Mouse (Mus musculus): ENCODE data around the gene Paqr4. TPM values are rescaled to one million over a fixed set of nuclear protein-coding genes. Genes with fewer than 3 reads are reported as not detected.

Gene Paqr4
- polyA plus RNA-seq, 1 experiment from 2014 or later, result 16.1 TPM

DNA sequence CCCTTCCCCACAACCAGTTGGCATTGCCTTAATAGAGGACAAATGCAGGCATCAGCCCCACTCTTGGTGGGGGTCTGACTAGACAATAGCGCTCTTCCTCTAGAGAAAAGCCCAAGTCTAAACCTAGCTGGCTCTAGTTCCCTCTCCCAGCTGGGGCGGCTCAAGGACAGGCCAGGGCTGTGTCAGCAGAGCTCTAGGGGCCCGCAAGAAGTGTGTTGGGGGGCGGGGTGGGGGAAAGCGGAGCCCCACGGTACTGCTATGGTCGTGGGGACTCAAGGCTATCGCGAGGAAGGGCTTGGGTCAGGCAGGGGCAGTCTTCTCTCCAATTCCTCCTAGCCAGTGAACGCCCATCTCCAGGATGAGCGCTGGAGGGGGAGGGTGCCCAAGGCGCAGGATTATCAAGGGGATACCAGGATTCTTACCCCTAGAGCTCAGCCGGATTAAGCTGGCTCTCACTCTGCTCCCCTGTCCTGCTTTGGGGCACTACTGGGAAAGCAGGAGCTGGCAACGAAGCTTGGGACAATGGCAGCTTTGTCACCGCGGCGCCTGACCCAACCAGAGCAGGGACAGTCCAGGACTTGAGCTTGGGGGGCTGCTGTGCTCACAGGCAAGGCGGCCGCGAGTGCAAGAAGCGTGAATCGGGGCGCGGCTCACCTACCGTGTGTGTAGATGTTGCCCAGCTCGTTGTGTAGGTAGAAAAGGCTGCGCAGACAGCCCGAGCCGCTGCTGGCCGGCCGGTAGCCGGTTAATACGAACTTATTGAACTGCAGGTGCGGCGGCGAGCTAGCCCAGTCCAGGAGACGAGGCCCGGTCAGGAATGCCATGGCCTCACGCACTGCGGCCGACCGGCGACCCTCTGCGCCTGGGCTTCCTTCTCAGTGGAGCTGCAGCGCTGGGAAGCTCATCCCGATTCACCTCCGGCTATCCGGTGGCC is 1.2 kb downstream of the Paqr4 start:
- Histone ChIP-seq H3K4me1 (peaks cover 29% of the 10 kb centered on the region), H3K4me3 (peak overlapping the region; percentile 67), H3K36me3 (peaks cover 23% of the 10 kb centered on the region), H3K4me2 (replicated peaks) (peak overlapping the region; percentile 98), H3K27ac (no peak overlapping the region), H3K9ac (peak overlapping the region; percentile 74), H3K9me3 (no peaks in the 10 kb centered on the region), H3K27me3 (peaks cover 80% of the 10 kb centered on the region)
- under 1% methylated on average over 48 of the region's 48 CpGs for WGBS
- peak; percentile 0; the same call in 1 of the 2 replicates for ATAC-seq (ENCODE audit: low FRiP score, low read depth)

DNA sequence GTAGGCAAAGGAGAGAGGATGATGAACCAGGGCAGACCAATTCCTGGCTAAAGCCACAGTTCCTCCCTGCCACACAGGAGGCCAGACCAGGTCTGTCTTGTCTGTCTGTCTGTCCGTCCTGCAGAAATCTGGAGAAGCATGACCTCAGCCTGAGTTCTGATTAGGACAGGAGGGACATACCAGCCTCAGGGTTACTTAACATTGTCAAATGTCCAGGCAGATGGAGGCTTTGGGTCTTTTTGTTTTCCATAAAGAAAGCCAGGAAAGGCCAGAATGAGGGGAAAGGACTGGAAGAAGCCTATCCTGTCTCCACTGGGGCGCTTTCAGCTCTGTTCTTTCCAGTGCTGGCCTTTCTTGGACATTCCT is 1.8 kb downstream of the Paqr4 start:
- H3K9ac ChIP-seq, result peak overlapping the region; percentile 74
- 47% methylated on average over 2 of the region's 2 CpGs for WGBS
- peaks cover 29% of the 10 kb centered on the region for H3K4me1 ChIP-seq

DNA sequence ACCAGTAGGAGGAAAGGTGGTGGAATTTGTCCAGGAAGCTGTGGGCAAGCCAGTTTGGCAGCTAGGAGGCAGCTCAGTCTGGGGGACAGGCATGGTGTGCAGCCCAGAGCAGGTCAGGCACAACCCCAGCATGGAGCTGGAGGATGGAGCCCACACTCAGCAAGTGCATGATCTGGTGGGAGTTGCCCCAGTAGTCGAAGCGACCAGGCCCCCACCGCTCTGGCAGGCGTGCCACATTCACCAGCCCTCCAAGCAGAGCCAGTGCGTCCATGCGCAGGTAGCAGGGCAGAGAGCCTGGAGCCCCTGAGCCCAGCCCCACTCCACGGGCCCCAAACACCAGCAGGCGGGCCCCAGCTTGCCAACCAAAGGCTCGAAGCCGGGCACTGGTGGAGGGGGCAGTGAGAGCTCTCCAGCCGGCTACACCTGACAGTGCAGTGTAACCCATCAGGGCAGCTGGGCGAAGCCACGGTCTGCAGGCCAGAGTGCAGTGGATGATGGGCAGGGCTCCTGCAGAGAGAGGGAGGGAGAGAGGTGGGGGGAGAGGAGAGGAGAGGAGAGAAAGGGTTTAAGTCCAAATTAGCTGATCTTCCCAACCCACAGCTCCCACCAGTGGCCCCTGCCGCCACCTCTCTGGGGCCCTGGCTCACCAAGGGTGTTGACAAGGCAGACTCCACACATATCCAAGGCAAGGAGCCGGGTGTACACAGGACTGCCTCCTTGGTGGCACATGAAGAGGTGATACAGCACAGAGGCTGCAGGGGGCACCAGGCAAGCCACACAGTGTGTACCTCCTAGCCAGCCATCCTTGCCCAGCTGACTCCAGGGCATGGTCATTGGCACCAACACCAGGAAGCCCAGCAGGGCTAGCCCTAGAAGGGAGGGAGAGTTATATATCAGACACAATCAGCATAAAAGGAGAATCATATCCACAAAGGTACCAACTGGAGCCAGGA is 2.9 kb downstream of the Paqr4 start:
- H3K9me3 ChIP-seq, result no peaks in the 10 kb centered on the region
- H3K9ac ChIP-seq, result peak overlapping the region; percentile 45; the same call in 1 of the 2 replicates
- no peak overlapping the region for H3K4me3 ChIP-seq
- ATAC-seq (ENCODE audit: low FRiP score, low read depth), result no peak
- WGBS, result 61% methylated on average over 15 of the region's 15 CpGs
- H3K36me3 ChIP-seq, result peaks cover 31% of the 10 kb centered on the region
- H3K4me1 ChIP-seq, result peaks cover 28% of the 10 kb centered on the region
- H3K27ac ChIP-seq, result no peak overlapping the region
- H3K4me2 ChIP-seq (replicated peaks), result peak overlapping the region; percentile 98; the same call in 1 of the 2 replicates
- peaks cover 63% of the 10 kb centered on the region for H3K27me3 ChIP-seq

More for the DNA sequence above, 1.8 kb downstream of the Paqr4 start:
- H3K27ac ChIP-seq, result no peak overlapping the region
- peaks cover 73% of the 10 kb centered on the region for H3K27me3 ChIP-seq
- no peaks in the 10 kb centered on the region for H3K9me3 ChIP-seq
- ATAC-seq (ENCODE audit: low FRiP score, low read depth), result no peak
- H3K36me3 ChIP-seq, result peaks cover 29% of the 10 kb centered on the region
- H3K4me2 ChIP-seq (replicated peaks), result peak overlapping the region; percentile 98
- H3K4me3 ChIP-seq, result peak overlapping the region; percentile 67

DNA sequence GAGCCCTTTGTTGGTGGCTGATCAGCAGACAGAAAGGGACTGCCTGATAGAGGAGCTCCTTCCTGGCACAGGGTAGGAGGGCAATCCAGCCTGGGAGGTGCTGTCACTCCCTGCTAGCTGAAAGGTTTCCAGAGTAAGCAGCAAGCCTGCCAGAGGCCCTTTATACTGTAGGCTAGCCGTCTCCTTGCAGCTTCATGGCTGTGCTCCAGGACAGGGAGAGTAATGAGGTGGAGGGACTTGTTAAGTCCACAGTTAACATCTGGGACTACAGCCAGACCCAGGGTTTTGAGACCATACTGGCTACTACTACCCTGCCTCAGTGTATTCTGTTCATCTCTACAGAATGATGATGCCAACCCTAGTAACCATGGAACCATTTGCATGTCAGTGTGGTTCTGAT is 6.3 kb downstream of the Paqr4 start:
- Histone ChIP-seq H3K9me3 (no peaks in the 10 kb centered on the region), H3K4me2 (replicated peaks) (no peak overlapping the region), H3K4me1 (peaks cover 8% of the 10 kb centered on the region), H3K4me3 (no peak overlapping the region), H3K36me3 (peaks cover 31% of the 10 kb centered on the region), H3K9ac (no peak overlapping the region), H3K27me3 (peaks cover 28% of the 10 kb centered on the region), H3K27ac (no peak overlapping the region)
- ATAC-seq (ENCODE audit: low FRiP score, low read depth), result no peak
- WGBS, result 68% methylated on average over 1 of the region's 1 CpGs

DNA sequence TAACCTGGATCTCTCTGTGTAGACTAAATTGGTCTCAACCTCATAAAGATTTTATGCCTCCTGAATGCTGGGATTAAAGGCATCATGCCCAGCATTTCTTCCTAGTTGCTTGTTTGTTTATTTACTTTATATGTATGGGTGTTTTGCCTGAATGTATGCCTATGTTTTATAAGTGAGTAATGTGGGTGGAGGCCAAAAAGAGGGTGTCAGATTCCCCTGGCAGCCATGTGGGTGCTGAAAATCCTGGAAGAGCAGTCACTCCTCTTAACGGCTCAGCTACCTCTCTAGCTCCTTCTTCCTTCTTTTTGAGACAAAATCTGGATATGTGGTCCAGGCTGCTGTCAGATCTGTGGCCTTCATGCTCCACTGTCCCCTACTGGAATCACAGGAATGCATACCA is 10.2 kb downstream of the Paqr4 start:
- 41% methylated on average over 1 of the region's 1 CpGs for WGBS
- ATAC-seq (ENCODE audit: low FRiP score, low read depth), result no peak
- peaks cover 16% of the 10 kb centered on the region for H3K36me3 ChIP-seq
- H3K27ac ChIP-seq, result no peak overlapping the region
- no peaks in the 10 kb centered on the region for H3K9me3 ChIP-seq
- H3K9ac ChIP-seq, result no peak overlapping the region
- H3K4me3 ChIP-seq, result no peak overlapping the region
- peaks cover 16% of the 10 kb centered on the region for H3K4me1 ChIP-seq
- H3K27me3 ChIP-seq, result no peaks in the 10 kb centered on the region
- no peak overlapping the region for H3K4me2 ChIP-seq (replicated peaks)

DNA sequence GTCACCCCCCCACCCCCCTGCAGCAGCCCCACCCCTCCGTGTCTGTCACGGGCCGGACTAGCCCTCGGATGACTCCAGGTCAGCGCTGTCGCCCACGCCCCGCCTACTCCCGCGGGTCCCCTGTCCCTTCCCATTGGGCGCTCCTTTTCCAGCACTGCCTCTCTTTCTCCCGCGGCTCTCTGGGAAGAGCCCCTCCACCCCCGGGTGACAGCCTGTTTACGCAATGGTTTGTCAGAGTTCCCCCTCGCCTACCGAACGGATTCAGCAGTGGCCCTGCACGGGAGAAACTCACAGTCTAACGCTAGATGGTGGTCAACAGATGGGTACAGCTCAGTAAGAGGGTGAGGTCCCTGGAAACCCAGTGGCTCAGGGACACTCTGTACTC is 13.9 kb downstream of the Paqr4 start:
- peak overlapping the region; percentile 80 for H3K4me2 ChIP-seq (replicated peaks)
- peak overlapping the region; percentile 73; the same call in 1 of the 2 replicates for H3K27ac ChIP-seq
- peak; percentile 77 for ATAC-seq (ENCODE audit: low FRiP score, low read depth)
- no peaks in the 10 kb centered on the region for H3K27me3 ChIP-seq
- WGBS, result under 1% methylated on average over 20 of the region's 20 CpGs
- H3K9ac ChIP-seq, result peak overlapping the region; percentile 76
- no peaks in the 10 kb centered on the region for H3K36me3 ChIP-seq
- H3K4me3 ChIP-seq, result peak overlapping the region; percentile 88
- H3K4me1 ChIP-seq, result peaks cover 17% of the 10 kb centered on the region
- no peaks in the 10 kb centered on the region for H3K9me3 ChIP-seq

DNA sequence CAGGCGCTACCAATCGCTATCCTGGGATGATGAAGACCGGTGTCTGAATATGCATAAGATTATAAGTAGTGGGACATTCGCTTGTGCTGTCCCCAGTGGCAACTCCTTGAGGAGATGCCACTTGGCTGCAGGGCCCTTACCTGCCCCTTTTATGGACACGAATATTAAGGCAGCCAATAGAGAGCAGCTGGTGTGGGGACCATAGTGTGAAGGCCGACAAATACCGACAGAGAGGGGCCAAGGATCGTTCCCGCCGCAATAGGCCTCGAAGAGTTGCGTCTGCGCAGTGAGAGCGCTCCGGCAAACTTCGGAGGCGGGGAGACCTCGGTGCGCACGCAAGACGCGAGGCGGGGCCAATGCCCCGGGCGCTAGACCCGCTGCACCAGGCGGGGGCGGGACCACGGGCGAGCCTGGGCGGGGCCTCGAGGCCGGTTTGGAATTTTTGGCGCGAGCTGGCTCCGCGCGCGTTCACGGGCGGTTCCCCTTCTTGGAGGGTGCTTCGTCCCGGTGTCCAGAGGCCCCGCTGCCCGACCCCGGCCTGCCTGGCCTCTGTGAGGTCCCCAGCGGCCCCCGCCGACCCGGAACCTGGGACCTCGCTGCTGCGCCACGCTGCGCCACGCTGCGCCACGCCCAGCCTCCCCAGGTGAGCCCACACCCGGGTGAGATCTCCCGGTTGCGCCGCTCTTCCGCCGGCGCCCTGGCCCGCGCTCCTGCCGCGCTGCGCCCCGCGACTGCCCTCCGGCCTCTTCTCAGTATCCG is 14.5 kb downstream of the Paqr4 start, which contains the start of gene Pkmyt1:
Gene Pkmyt1, plus strand, starts transcription at position 338 of the 759 bp plus-strand sequence.
- no peaks in the 10 kb centered on the region for H3K36me3 ChIP-seq
- 2% methylated on average over 73 of the region's 73 CpGs for WGBS
- H3K27me3 ChIP-seq, result no peaks in the 10 kb centered on the region
- H3K4me1 ChIP-seq, result peaks cover 17% of the 10 kb centered on the region
- H3K4me2 ChIP-seq (replicated peaks), result peak within 1 kb of the TSS; percentile 80
- H3K4me3 ChIP-seq, result peak within 1 kb of the TSS; percentile 88
- peak within 1 kb of the TSS; percentile 76 for H3K9ac ChIP-seq
- ATAC-seq (ENCODE audit: low FRiP score, low read depth), result peak; percentile 93
- H3K27ac ChIP-seq, result peak within 1 kb of the TSS; percentile 73; the same call in 1 of the 2 replicates
- no peaks in the 10 kb centered on the region for H3K9me3 ChIP-seq

DNA sequence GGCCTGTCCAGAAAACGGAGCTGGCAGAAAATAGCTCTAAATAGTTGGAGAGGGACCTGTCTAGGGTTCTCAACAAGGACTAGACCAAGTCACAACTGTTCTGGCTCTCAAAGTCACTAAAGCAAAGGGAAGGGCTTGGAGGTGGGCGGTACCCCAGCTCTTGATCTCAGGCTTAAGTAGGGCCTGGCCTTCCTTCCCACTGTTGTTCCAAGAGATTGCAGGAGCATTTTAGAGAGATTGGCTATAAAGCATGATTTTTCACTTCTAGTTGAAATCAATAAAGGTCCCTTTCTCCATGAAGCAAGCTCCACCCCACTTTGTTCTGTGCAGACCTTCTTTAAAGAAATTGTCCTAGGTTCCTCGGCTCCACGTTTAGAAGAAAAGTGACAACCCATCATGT is 15.2 kb downstream of the Paqr4 start:
- no peak for ATAC-seq (ENCODE audit: low FRiP score, low read depth)
- 62% methylated on average over 4 of the region's 4 CpGs for WGBS

DNA sequence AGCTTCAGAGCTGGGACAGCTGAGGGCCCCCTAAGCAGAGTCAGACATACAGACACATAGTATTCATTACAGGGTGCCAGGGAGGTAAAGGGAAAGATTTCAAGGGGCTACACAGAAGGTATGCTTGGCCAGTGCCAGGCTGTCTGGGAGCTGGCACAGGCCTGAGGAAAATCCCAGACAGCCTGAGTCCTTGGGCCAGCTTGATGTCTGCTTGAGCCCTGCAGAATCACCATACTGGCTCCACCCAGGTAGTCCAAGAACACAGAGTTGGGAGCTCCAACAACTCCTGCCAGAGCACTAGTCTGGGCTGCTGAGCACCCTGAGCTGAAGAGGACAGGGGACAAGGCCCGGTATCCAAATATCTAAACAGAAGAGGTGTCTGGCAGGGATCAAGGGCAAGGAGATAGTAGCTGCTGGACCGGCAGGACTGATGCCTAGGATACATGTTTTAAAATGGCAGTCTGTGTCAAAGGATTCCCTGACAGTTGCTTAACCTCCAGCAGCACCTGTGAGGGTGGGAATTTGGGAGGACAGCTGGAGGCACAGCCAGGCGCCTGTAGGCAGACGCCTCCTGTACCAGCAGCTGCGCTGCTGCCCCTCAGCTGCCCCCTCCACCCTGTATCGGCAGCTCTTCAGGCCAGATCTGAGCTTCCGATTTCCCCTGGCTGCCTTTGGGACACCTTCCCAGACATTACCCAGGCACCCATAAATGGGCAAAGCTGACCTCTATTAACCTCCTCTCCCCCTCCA is 18.1 kb downstream of the Paqr4 start, which contains the start of gene 1520401A03Rik:
Gene 1520401A03Rik, minus strand, starts transcription at position 408 of the 750 bp plus-strand sequence.
- WGBS, result 64% methylated on average over 7 of the region's 7 CpGs

More for the DNA sequence above, 15.2 kb downstream of the Paqr4 start:
- Histone ChIP-seq H3K4me3 (peak overlapping the region; percentile 88), H3K27ac (no peak overlapping the region; the same call in 1 of the 2 replicates), H3K36me3 (no peaks in the 10 kb centered on the region), H3K4me1 (peaks cover 17% of the 10 kb centered on the region), H3K4me2 (replicated peaks) (peak overlapping the region; percentile 80), H3K27me3 (0 out of 2 replicates have a peak, but pooled peaks cover 3% of the 10 kb centered on the region), H3K9me3 (no peaks in the 10 kb centered on the region), H3K9ac (peak overlapping the region; percentile 70)

DNA sequence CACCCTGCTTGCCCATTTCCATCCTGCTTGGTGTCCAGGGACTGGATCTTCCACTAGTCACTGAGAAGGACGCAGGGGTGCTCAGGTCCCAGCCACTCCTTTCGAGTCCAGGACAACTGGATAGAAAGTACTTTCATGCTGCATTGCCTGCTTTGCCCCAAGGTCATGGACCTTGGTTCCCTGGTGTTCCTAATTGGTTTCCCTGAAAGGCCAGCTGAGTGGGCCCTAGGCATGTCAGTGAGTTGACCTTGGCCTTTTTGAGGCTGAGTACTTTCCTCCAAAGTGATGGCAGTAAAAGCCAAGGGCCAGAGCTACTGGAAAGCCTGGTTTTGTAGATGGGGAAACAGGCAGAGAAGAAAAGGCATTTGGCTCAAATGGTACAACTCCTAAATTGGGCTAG is 18.8 kb downstream of the Paqr4 start:
- Histone ChIP-seq H3K36me3 (no peaks in the 10 kb centered on the region), H3K27me3 (0 out of 2 replicates have a peak, but pooled peaks cover 3% of the 10 kb centered on the region), H3K9ac (no peak overlapping the region; the same call in 1 of the 2 replicates), H3K9me3 (no peaks in the 10 kb centered on the region), H3K27ac (no peak overlapping the region), H3K4me1 (peaks cover 8% of the 10 kb centered on the region), H3K4me3 (no peak overlapping the region), H3K4me2 (replicated peaks) (no peak overlapping the region)
- WGBS, result 83% methylated on average over 2 of the region's 2 CpGs
- ATAC-seq (ENCODE audit: low FRiP score, low read depth), result no peak

More for the DNA sequence above, 18.1 kb downstream of the Paqr4 start, which contains the start of gene 1520401A03Rik:
- Histone ChIP-seq H3K9ac (no peak within 1 kb of the TSS; the same call in 1 of the 2 replicates), H3K9me3 (no peaks in the 10 kb centered on the region), H3K36me3 (no peaks in the 10 kb centered on the region), H3K4me2 (replicated peaks) (no peak within 1 kb of the TSS), H3K4me3 (no peak within 1 kb of the TSS), H3K27ac (no peak within 1 kb of the TSS), H3K4me1 (peaks cover 15% of the 10 kb centered on the region), H3K27me3 (0 out of 2 replicates have a peak, but pooled peaks cover 3% of the 10 kb centered on the region)
- ATAC-seq (ENCODE audit: low FRiP score, low read depth), result no peak

Data from limb, embryonic 13.5 days (tissue).